Mouse (Mus musculus) gastrocnemius, postnatal 4 days (tissue): ENCODE results near the gene Rab20. TPM values are rescaled to one million over a fixed set of nuclear protein-coding genes. Genes with fewer than 3 reads are reported as not detected.

Source experiments
- DNase-seq, 2 experiments: peaks; one replicate each; pipeline ENCODE4 v3.0.0; 2021 to 2022; ENCODE audit warnings: low spot score in 2 of 2, mixed read lengths in 2 of 2
- total RNA-seq, 2 experiments: library from RNA; stranded (reverse); gene quantifications; 2 replicates each; pipeline ENCODE4 v1.2.3; 2021

The Rab20 gene
- total RNA-seq, 2 experiments from 2014 or later, result 0.70 to 0.91 TPM

GRCm38 (mm10) chr8:11457981-11458836 lies 20.3 kb downstream of the Rab20 start:
- DNase-seq, result no peak

DNA sequence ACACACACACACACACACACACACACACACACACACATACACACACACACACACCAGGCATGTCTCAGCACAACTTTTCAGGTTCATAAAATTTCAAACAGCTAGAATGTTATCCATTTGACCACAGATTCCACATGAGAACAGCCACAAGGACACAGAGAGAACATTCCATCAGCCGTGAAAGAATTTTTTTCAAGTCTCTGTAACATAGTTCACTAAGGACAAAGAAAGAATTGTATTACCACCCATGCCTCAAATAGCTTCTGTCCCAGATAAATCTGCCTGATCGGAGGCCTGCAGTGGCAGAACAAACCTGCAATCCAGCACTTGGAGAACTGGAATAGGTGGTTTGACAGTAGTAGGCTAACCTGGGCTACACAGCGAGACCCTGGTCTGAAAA lies 21.2 kb downstream of the Rab20 start:
- DNase-seq, result no peak

GRCm38 (mm10) chr8:11454228-11454627 lies 24.3 kb downstream of the Rab20 start:
- no peak for DNase-seq

DNA sequence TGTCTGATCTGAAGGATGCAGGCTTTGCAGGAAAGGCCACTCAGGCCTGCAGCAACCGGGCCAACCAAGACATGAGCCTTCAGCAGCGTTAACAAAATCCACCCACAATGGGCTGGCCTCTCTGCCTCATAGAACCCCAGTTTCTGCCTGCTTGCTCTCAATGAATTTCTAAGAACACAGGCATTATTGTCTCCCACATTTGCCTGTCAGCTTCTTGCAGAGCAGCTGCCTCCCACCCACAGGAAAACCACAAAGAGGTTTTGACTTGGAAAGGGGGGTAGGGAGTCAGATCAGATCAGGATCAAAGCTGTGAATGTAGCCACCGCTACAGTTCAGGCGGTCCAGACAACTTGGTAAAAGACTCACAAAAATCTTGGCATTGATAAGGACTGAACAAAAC lies 25.5 kb downstream of the Rab20 start:
- DNase-seq, result no peak

- no peak for DNase-seq
Measured at GRCm38 (mm10) chr8:11452559-11452958, 26.0 kb downstream of the Rab20 start.

GRCm38 (mm10) chr8:11452152-11452551 lies 26.4 kb downstream of the Rab20 start:
- no peak for DNase-seq

DNA sequence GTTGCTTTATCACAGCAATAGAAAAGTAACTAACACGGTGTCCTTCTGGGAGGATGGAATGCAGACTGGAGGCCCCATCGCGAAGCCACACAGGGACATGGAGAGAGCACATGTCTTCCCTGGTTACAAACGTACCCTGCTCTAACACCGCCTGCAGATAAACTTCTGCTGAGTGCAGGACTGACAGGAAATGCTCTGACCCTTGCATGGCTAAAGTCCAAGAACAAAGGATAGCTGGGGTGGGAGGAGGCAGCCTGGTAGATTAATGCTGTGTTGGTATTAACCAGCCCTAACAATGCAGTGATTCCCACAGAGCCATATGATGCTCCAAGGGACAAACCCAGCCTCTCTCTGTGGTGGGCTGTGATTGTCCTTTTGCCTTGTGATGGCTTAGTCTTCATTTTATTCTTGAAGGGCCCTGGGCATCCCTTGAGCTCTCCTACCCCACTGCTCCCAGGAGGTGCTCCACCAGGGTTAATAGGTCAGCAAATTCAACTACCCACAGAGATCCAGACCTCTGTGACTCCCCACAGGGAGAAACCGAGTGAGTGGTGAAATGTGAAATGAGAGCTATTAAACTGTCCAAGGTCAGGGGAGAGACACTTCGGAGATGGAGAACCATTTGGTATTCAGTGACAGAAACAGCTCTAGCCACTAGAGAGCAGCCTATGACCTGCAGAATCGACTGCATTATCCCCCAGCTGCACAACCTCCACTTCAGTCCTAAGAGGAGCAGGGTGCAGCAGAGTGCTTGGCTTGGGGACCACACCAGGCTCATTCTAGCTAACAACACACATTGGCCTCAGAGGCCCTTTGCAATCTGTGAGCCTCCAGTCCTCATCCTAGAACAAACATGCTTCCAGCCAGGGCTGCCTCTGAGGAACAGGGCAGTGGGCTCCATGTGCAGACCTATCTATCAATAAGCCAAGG lies 28.1 kb downstream of the Rab20 start:
- no peak for DNase-seq

GRCm38 (mm10) chr8:11447910-11448570 lies 30.5 kb downstream of the Rab20 start:
- DNase-seq, result no peak

DNA sequence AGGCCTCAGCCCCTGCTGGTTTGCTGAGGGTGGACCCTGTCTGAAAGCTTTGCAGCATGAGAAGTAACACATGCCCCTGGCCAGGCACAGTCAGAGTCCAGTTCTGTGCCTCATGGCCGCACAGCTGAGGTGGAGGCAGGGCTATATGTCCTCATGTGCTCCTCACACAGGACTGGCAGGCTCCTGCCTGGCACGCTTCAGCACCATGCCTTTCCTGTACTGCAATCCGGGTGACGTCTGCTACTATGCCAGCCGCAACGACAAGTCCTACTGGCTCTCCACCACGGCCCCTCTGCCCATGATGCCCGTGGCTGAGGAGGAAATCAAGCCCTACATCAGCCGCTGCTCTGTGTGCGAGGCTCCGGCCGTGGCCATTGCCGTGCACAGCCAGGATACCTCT lies 32.7 kb downstream of the Rab20 start:
- DNase-seq, result no peak

DNA sequence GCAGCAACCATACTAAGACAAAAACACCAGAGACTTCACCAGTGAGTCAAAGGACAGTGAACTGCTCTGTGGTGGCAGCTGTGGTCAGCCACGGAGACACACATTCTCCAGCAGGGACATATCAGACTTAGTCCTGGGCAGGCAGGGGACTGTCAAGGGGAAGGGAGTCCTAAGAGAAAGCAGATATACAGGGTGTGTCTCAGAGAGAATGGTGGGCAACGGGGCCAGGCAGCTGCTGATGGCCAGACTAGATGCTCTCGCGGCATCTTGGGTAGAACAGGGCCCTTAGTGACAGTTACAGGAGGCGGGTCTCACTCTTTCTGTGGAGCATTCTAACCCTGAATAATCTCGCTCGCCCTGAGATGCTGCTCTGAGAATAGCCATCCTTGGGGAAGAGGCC lies 34.3 kb downstream of the Rab20 start:
- no peak for DNase-seq

DNA sequence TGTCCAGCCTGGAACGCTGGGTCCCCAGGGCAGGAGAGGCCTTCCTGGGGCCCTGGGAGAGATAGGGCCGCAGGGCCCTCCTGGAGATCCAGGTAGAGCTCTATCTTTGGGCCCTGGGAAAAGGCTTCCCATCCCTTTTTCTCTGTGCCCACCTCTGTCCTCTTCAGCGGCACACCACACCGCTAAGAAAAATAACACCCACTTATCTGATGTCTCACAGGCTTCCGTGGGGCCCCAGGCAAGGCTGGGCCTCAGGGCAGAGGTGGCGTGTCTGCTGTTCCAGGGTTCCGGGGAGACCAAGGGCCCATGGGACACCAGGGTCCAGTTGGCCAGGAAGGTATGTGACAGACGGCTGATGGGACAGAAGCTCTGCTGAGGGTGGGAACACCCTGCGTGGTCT lies 34.9 kb downstream of the Rab20 start:
- DNase-seq, result no peak

GRCm38 (mm10) chr8:11441291-11441690 lies 37.2 kb downstream of the Rab20 start:
- DNase-seq, result no peak

DNA sequence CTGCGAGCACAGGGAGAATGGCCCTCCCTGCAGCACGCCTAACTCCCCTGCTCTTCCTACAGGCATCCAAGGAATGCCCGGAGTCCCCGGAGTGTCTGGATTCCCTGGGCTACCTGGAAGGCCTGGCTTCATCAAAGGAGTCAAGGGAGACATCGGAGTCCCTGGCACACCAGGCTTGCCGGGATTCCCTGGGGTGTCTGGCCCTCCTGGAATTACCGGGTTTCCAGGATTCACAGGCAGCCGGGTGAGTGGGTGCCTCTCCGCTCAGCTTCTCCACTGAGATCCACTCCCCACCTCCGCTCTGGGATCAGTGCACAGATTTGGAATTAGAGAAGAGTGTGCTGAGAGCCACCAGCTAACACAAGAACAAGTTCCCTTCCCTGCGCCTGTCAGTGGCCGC lies 40.6 kb downstream of the Rab20 start:
- no peak for DNase-seq

DNA sequence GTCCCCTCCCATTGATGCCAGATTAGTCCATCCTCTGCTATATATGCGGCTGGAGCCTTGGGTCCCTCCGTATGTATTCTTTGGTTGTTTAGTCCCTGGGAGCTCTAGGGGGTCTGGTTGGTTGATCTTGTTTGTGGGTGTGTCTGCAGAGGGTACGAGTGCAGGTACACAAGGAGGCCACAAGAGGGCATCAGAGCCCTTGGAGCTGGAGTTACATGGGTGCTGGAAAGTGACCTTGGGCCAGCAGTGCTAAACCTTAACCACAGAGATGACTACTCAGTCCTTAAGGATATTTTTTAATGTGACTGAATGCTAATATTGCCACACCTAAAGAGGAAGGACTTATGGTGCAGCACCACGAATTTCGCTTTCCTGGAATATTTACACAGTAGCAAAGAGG lies 47.8 kb downstream of the Rab20 start:
- no peak for DNase-seq

GRCm38 (mm10) chr8:11423091-11423490 lies 55.4 kb downstream of the Rab20 start:
- no peak for DNase-seq

DNA sequence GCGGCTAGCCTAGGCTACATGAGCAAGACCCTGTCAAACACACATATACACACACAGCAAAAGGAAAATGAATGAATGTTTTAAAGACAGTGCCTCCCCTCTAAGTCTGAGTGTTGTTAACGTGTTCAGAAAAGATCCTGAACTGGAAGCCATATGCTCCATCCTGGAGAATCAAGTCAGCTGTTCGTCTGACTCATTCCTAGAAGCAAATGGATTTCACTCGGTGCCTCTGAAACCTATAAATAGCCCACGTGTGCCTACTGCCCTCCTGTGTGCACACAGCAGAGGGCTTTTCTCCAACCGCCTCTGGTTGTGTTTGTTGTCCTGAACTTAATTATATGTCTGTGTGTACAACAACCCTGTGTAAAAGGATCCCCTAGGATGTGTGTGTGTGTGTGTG lies 56.5 kb downstream of the Rab20 start:
- DNase-seq, result no peak

DNA sequence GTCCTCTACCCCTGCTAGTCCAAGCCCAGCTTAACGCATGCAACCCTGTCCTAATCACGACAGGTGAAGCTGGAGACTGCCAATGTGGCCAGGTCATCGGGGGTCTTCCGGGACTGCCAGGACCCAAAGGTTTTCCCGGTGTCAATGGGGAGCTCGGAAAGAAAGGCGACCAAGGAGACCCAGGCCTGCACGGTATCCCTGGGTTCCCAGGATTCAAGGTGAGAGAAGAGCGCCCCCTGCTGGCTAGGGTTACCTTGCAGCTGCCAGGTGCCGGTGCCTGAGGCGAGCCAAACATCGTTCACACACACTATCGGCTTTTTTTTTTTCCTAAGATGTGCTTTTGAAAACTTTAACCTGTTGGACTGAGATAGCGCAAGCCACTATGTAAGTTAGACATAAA lies 57.4 kb downstream of the Rab20 start:
- peak in 1 of 2 experiments; percentile 53 for DNase-seq

GRCm38 (mm10) chr8:11419645-11420044 lies 58.9 kb downstream of the Rab20 start:
- DNase-seq, result peak in 1 of 2 experiments; percentile 54

DNA sequence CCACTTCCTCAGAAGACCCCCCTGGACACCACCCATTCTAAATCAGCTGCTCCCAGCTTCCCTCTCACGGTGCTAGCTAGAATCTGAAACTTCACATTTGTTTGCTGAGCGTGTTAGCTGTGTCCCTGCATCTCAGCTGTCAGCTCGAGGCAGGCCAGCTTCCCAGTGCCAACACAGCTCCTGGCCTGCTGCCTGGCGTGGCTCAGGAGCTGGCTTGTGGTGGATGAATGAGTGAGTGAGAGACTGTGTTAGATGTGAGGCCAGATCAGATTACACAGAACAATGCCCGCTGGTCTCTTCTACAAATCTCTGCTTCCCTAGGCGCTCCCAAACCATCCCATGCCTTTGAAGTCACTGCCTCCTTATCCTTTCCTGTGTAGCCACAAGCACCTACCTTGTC lies 59.3 kb downstream of the Rab20 start:
- DNase-seq, result peak in 1 of 2 experiments; percentile 73

DNA sequence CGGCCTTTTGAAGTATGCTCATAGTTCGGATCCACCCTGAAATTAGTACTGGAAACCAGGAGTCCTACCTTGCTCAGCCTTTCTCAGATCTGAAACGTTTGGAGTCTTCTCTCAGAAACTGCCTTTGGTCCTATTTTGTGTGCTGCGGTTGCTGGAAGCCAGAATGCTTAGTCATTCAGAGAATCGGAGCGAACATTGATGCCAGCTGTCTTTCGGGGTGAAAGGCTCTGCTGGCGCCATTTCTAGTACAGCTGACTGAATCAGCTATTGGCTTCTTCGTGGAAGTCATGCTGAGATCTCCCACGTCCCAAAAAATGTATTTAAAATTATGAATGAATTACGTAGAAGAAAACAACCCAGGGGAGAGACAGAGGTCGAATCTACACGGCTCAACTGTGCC lies 60.7 kb downstream of the Rab20 start:
- DNase-seq, result no peak

- DNase-seq, result no peak
Measured at GRCm38 (mm10) chr8:11415089-11415488, 63.4 kb downstream of the Rab20 start.

DNA sequence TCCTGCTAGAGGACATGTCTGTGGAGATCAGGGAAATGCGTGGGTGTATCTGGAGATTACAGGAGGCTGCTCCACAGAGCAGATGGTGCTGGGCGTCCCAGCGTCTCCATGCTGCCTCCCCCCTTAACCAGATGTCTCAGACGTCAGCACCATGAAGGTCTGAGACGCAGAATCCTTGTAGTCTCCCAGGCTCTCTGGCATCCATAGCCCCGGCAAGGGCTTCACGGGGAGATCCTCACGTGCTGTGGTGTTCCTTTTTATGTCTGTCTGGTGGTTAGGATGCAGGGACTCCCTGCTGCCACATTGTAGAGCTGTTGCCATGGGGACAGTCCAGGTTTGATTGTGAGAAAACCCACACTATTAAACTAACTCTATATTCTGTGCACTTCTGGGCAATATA lies 64.2 kb downstream of the Rab20 start:
- DNase-seq, result no peak
